Mouse (Mus musculus): ENCODE results near the gene Frmd4b. TPM values are rescaled to one million over a fixed set of nuclear protein-coding genes. Genes with fewer than 3 reads are reported as not detected.

Frmd4b gene
- total and polyA plus RNA-seq, 3 experiments = 0.13 to 0.70 (median 0.13) TPM

DNA sequence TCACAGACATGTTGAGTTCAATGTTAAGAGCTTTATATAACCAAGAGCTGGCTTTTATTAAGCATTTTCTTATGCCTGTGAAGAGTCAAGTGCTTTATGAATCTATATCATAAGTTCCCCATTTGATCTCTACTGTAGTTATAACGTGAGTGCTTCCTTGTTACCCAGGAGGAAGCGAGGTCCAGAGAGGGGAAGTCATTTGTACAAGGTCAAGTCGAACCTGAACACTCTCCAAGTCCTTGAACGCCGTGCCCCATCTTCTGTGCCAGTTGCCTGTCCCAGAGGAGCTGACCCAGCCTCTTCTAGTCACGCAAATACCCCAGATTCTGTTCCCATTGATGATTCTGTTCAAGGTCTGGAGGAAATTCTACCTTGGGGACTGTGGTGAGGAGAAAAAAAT is 135.4 kb downstream of the Frmd4b start:
- in situ Hi-C loops (cut with MboI; ENCODE audit: low pct_ligation_motif_present, low pct_unique_long_range_greater_than_20kb, low sequenced_read_pairs) = no loop called here
- DNase-seq (ENCODE audit: extremely low read depth) = no peak
- no peaks in the 10 kb centered on the region for H3K9me3 ChIP-seq (replicated peaks; ENCODE audit: low read length)
- no peaks in the 10 kb centered on the region for H3K27me3 ChIP-seq (replicated peaks)
- no peaks in the 10 kb centered on the region for H3K79me2 ChIP-seq (replicated peaks; ENCODE audit: control insufficient read depth, extremely low read depth, insufficient read depth, poor library complexity, severe bottlenecking)
- dilution Hi-C loops (cut with MboI; ENCODE audit: extremely low pct_ligation_motif_present, extremely low pct_unique_long_range_greater_than_20kb, low sequenced_read_pairs) = no loop called here
- no peaks in the 10 kb centered on the region for H3K36me3 ChIP-seq (replicated peaks in 1 of 2; ENCODE audit: control insufficient read depth in 1 of 2, insufficient read depth in 1 of 2, low read length in 1 of 2)
- H3K4me1 ChIP-seq (ENCODE audit: control insufficient read depth in 1 of 2, insufficient read depth in 2 of 2) = 0 out of 4 replicates have a peak, but pooled peaks cover 0 to 2% of the 10 kb centered on the region in 2 experiments
- no peak overlapping the region for H3K4me2 ChIP-seq (ENCODE audit: insufficient read depth, low read depth, poor library complexity, severe bottlenecking)
- H3K4me3 ChIP-seq (replicated peaks in 1 of 3; ENCODE audit: low read depth in 2 of 3, low read length in 2 of 3, poor library complexity in 1 of 3) = no peak overlapping the region
- no peak for TF ChIP-seq USF2 (conservative IDR thresholded peaks at IDR 0.05; ENCODE audit: low read depth, low read length)
- TF ChIP-seq KAT2A (IDR thresholded peaks at IDR 0.05; ENCODE audit: insufficient replicate concordance, low read length) = no peak
- no peak for TF ChIP-seq POLR2A (IDR thresholded peaks at IDR 0.05; ENCODE audit: low read depth, low read length)
- TF ChIP-seq EP300 (IDR thresholded peaks at IDR 0.05; ENCODE audit: low read length) = no peak
- TF ChIP-seq MXI1 (IDR thresholded peaks at IDR 0.05; ENCODE audit: low read depth, low read length) = no peak
- no peak for TF ChIP-seq RCOR1 (conservative IDR thresholded peaks at IDR 0.05; ENCODE audit: low read depth, low read length)
- TF ChIP-seq ZKSCAN1 (IDR thresholded peaks at IDR 0.05; ENCODE audit: borderline replicate concordance, low read depth, low read length) = no peak
- TF ChIP-seq SMC3 (IDR thresholded peaks at IDR 0.05; ENCODE audit: low read depth, low read length) = no peak
- TF ChIP-seq JUN (IDR thresholded peaks at IDR 0.05; ENCODE audit: insufficient read depth, low read depth, low read length) = no peak
- TF ChIP-seq IRF4 (IDR thresholded peaks at IDR 0.05; ENCODE audit: low read depth, low read length) = no peak
- no peak for TF ChIP-seq ELF1 (IDR thresholded peaks at IDR 0.05; ENCODE audit: low read depth, low read length)
- no peak for TF ChIP-seq ZMIZ1 (IDR thresholded peaks at IDR 0.05; ENCODE audit: low read depth, low read length)
- no peak for TF ChIP-seq TCF12 (IDR thresholded peaks at IDR 0.05; ENCODE audit: low read depth, low read length)
- TF ChIP-seq ZNF384 (IDR thresholded peaks at IDR 0.05; ENCODE audit: low read depth, low read length) = no peak
- no peak overlapping the region for H3K27ac ChIP-seq (ENCODE audit: insufficient read depth, low read depth)
- H3K9ac ChIP-seq (ENCODE audit: insufficient read depth, low read depth) = no peak overlapping the region

DNA sequence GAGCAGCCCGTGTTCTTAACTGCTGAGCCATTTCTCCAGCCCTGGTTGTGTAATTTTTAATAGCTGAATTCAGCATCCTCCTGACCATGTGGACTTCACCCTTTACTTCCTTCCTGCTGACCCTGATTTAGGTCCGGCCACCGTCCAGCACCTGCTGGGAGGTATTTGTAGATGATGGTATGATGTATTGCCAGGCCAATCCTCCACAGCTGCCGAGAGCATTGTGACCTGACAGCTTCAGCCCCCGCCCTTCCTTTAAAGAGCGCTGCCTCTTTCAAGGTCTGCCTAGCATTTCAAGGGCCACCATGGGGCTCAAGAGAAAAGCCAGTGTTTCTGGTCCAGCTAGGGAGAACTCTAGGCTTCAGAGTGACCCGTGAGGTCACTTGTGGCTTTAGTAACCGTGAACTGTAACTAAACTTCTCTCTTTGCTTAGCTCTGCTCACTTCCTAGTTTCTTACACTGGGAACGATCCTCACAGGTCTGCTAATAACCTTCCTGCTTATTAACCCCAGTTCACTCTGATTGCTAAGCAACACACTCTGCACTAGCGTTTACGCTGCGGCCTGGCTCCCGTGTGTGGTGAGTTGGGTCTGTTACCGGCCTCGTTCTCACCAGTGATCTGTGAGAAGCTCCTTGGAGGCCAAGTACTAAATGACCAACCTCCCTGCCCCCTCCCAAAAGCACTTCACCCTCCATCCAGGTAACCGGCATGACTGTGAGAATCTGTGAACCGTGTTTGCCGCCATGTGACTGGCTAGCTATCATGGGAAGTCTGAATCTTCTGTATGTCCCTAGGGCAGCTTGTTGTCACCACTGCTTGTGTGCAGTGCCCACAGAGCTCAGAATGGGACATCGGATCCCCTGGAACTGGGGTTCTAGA is 138.1 kb downstream of the Frmd4b start:
- Histone ChIP-seq H3K4me3 (replicated peaks in 1 of 3; ENCODE audit: low read depth in 2 of 3, low read length in 2 of 3, poor library complexity in 1 of 3) (no peak overlapping the region), H3K27me3 (replicated peaks) (no peaks in the 10 kb centered on the region), H3K4me1 (ENCODE audit: control insufficient read depth in 1 of 2, insufficient read depth in 2 of 2) (0 out of 4 replicates have a peak, but pooled peaks cover 0 to 2% of the 10 kb centered on the region in 2 experiments), H3K27ac (ENCODE audit: insufficient read depth, low read depth) (no peak overlapping the region), H3K9me3 (replicated peaks; ENCODE audit: low read length) (no peaks in the 10 kb centered on the region), H3K9ac (ENCODE audit: insufficient read depth, low read depth) (no peak overlapping the region), H3K36me3 (replicated peaks in 1 of 2; ENCODE audit: control insufficient read depth in 1 of 2, insufficient read depth in 1 of 2, low read length in 1 of 2) (no peaks in the 10 kb centered on the region), H3K79me2 (replicated peaks; ENCODE audit: control insufficient read depth, extremely low read depth, insufficient read depth, poor library complexity, severe bottlenecking) (no peaks in the 10 kb centered on the region), H3K4me2 (ENCODE audit: insufficient read depth, low read depth, poor library complexity, severe bottlenecking) (no peak overlapping the region)
- in situ Hi-C loops (cut with MboI; ENCODE audit: low pct_ligation_motif_present, low pct_unique_long_range_greater_than_20kb, low sequenced_read_pairs) = no loop called here
- dilution Hi-C loops (cut with MboI; ENCODE audit: extremely low pct_ligation_motif_present, extremely low pct_unique_long_range_greater_than_20kb, low sequenced_read_pairs) = no loop called here
- no peak for TF ChIP-seq ETS1 (conservative IDR thresholded peaks at IDR 0.05; ENCODE audit: low read depth, low read length)
- TF ChIP-seq ZC3H11A (IDR thresholded peaks at IDR 0.05; ENCODE audit: low read depth, low read length) = no peak
- TF ChIP-seq CTCF (conservative IDR thresholded peaks at IDR 0.05 in 1 of 2, IDR thresholded peaks at IDR 0.05 in 1 of 2; ENCODE audit: low read depth in 2 of 2, low read length in 2 of 2) = no peak
- no peak for TF ChIP-seq MAZ (IDR thresholded peaks at IDR 0.05; ENCODE audit: low read depth, low read length)
- no peak for TF ChIP-seq RCOR1 (conservative IDR thresholded peaks at IDR 0.05; ENCODE audit: low read depth, low read length)
- no peak for TF ChIP-seq TBP (conservative IDR thresholded peaks at IDR 0.05; ENCODE audit: low read depth, low read length)
- no peak for TF ChIP-seq GABPA (IDR thresholded peaks at IDR 0.05; ENCODE audit: insufficient replicate concordance, low read depth, low read length)
- TF ChIP-seq PAX5 (IDR thresholded peaks at IDR 0.05; ENCODE audit: low read length) = no peak
- TF ChIP-seq SMC3 (IDR thresholded peaks at IDR 0.05; ENCODE audit: low read depth, low read length) = no peak
- no peak for TF ChIP-seq NRF1 (IDR thresholded peaks at IDR 0.05; ENCODE audit: low read depth, low read length)
- no peak for TF ChIP-seq ZNF384 (IDR thresholded peaks at IDR 0.05; ENCODE audit: low read depth, low read length)
- TF ChIP-seq MEF2A (IDR thresholded peaks at IDR 0.05; ENCODE audit: borderline replicate concordance, low read depth, low read length) = no peak
- TF ChIP-seq KAT2A (IDR thresholded peaks at IDR 0.05; ENCODE audit: insufficient replicate concordance, low read length) = no peak
- TF ChIP-seq SIN3A (IDR thresholded peaks at IDR 0.05; ENCODE audit: low read length) = no peak
- TF ChIP-seq USF2 (conservative IDR thresholded peaks at IDR 0.05; ENCODE audit: low read depth, low read length) = no peak
- TF ChIP-seq MAX (IDR thresholded peaks at IDR 0.05; ENCODE audit: low read length) = no peak
- TF ChIP-seq JUND (conservative IDR thresholded peaks at IDR 0.05; ENCODE audit: low read depth, low read length) = no peak
- TF ChIP-seq NELFE (IDR thresholded peaks at IDR 0.05; ENCODE audit: low read depth, low read length) = no peak
- TF ChIP-seq ELF1 (IDR thresholded peaks at IDR 0.05; ENCODE audit: low read depth, low read length) = no peak
- DNase-seq (ENCODE audit: extremely low read depth) = no peak

Measured in CH12.LX (cell line).